Mouse (Mus musculus) MEL (cell line): Measurements from ENCODE around the gene Gnb5. TPM values are rescaled to one million over a fixed set of nuclear protein-coding genes. Genes with fewer than 3 reads are reported as not detected.

ENCODE experiments used
- DNase-seq: peaks from one replicate; pipeline ENCODE4 v3.0.0; 2011; ENCODE audit warnings: low read depth, low spot score
- H3K27ac ChIP-seq: 2 replicates; pipeline ENCODE4 v1.5.1; 2012; ENCODE audit warnings: low read depth, mild to moderate bottlenecking, control low read depth, low read length, moderate library complexity; ENCODE audit not compliant: control insufficient read depth
- H3K27me3 ChIP-seq, 2 experiments: fragments of 150-350 bp in 1 of 2; sonication (generic) in 1 of 2; 2 replicates each; pipeline ENCODE4 v1.6.1; 2012; ENCODE audit warnings: low read length in 2 of 2, mild to moderate bottlenecking in 2 of 2, improper control_type of control experiment in 1 of 2, moderate library complexity in 1 of 2; ENCODE audit not compliant: insufficient read depth in 2 of 2, control insufficient read depth in 1 of 2
- H3K36me3 ChIP-seq, 2 experiments: 2 replicates each; pipeline ENCODE4 v1.6.1; 2012 to 2014; ENCODE audit warnings: low read length in 2 of 2, improper control_type of control experiment in 1 of 2, inconsistent platforms in 1 of 2, mild to moderate bottlenecking in 1 of 2; ENCODE audit not compliant: insufficient read depth in 2 of 2, control insufficient read depth in 1 of 2
- H3K4me1 ChIP-seq, 2 experiments: fragments of 150-350 bp in 1 of 2; sonication (generic) in 1 of 2; 2 replicates each; pipeline ENCODE4 v1.6.1; 2012; ENCODE audit warnings: low read length in 2 of 2, improper control_type of control experiment in 1 of 2, mild to moderate bottlenecking in 1 of 2; ENCODE audit not compliant: insufficient read depth in 2 of 2, control insufficient read depth in 1 of 2
- H3K4me3 ChIP-seq, 2 experiments: fragments of 150-350 bp in 1 of 2; sonication (generic) in 1 of 2; 2 replicates each; pipeline ENCODE4 v1.5.1; 2012; ENCODE audit warnings: low read depth in 2 of 2, low read length in 2 of 2, mild to moderate bottlenecking in 2 of 2, moderate library complexity in 2 of 2, control low read depth in 1 of 2, improper control_type of control experiment in 1 of 2; ENCODE audit not compliant: control insufficient read depth in 1 of 2, insufficient read depth in 1 of 2
- H3K79me2 ChIP-seq: 2 replicates; pipeline ENCODE4 v1.6.1; 2012; ENCODE audit warnings: mild to moderate bottlenecking, low read length, moderate library complexity; ENCODE audit not compliant: control insufficient read depth, poor library complexity, insufficient read depth
- H3K9ac ChIP-seq: 2 replicates; pipeline ENCODE4 v1.6.1; 2012; ENCODE audit warnings: low read depth, mild to moderate bottlenecking, control low read depth, low read length, moderate library complexity; ENCODE audit not compliant: control insufficient read depth, poor library complexity, severe bottlenecking
- H3K9me3 ChIP-seq: fragments of 150-350 bp; sonication (generic); replicated peaks from 2 replicates; pipeline ENCODE4 v1.6.1; 2012; ENCODE audit warnings: mild to moderate bottlenecking, low read length, improper control_type of control experiment, moderate library complexity; ENCODE audit not compliant: insufficient read depth
- CHD1 ChIP-seq: IDR thresholded peaks from 2 replicates; pipeline ENCODE4 v1.6.1; 2012; ENCODE audit warnings: low read depth, mild to moderate bottlenecking, inconsistent platforms, low read length, improper control_type of control experiment
- CTCF ChIP-seq, 3 experiments: IDR thresholded peaks in 2 of 3; conservative IDR thresholded peaks in 1 of 3; 2 replicates each; pipeline ENCODE4 v1.5.1; 2011 to 2012; ENCODE audit warnings: low read length in 3 of 3, low read depth in 2 of 3, mild to moderate bottlenecking in 2 of 3, improper control_type of control experiment in 1 of 3, inconsistent platforms in 1 of 3, mixed read lengths in 1 of 3, moderate library complexity in 1 of 3; ENCODE audit not compliant: control insufficient read depth in 1 of 3, insufficient read depth in 1 of 3, poor library complexity in 1 of 3, severe bottlenecking in 1 of 3
- ETS1 ChIP-seq: IDR thresholded peaks from 2 replicates; pipeline ENCODE4 v1.6.1; 2012; ENCODE audit warnings: low read depth, mild to moderate bottlenecking, inconsistent platforms, low read length, improper control_type of control experiment, moderate library complexity
- GATA1 ChIP-seq: IDR thresholded peaks from 2 replicates; pipeline ENCODE4 v1.6.1; 2011; ENCODE audit warnings: low read depth, low read length, improper control_type of control experiment
- HCFC1 ChIP-seq: IDR thresholded peaks from 2 replicates; pipeline ENCODE4 v1.6.1; 2012; ENCODE audit warnings: low read depth, mild to moderate bottlenecking, inconsistent platforms, low read length, improper control_type of control experiment, moderate library complexity
- JUND ChIP-seq: IDR thresholded peaks from 2 replicates; pipeline ENCODE4 v1.6.1; 2011; ENCODE audit warnings: low read depth, mild to moderate bottlenecking, improper control_type of control experiment, low read length
- KAT2A ChIP-seq: conservative IDR thresholded peaks from 2 replicates; pipeline ENCODE4 v1.6.1; 2012; ENCODE audit warnings: low read depth, low read length, improper control_type of control experiment, inconsistent platforms
- MEF2A ChIP-seq: IDR thresholded peaks from 2 replicates; pipeline ENCODE4 v1.6.1; 2014; ENCODE audit warnings: low read depth, mild to moderate bottlenecking, inconsistent platforms, low read length, improper control_type of control experiment; ENCODE audit not compliant: poor library complexity, insufficient replicate concordance, severe bottlenecking; ENCODE audit errors: extremely low read depth
- MXI1 ChIP-seq: IDR thresholded peaks from 2 replicates; pipeline ENCODE4 v1.6.1; 2011; ENCODE audit warnings: mild to moderate bottlenecking, low read depth, low read length, improper control_type of control experiment
- MYB ChIP-seq: IDR thresholded peaks from 2 replicates; pipeline ENCODE4 v1.6.1; 2011; ENCODE audit warnings: mild to moderate bottlenecking, low read depth, low read length, improper control_type of control experiment
- MYC ChIP-seq: IDR thresholded peaks from 2 replicates; pipeline ENCODE4 v1.6.1; 2011; ENCODE audit warnings: low read depth, mild to moderate bottlenecking, low read length, improper control_type of control experiment, moderate library complexity
- NRF1 ChIP-seq: IDR thresholded peaks from 2 replicates; pipeline ENCODE4 v1.6.1; 2014; ENCODE audit warnings: low read depth, mild to moderate bottlenecking, inconsistent platforms, low read length, improper control_type of control experiment, moderate library complexity; ENCODE audit not compliant: poor library complexity, insufficient read depth, severe bottlenecking
- RAD21 ChIP-seq: IDR thresholded peaks from 2 replicates; pipeline ENCODE4 v1.6.1; 2011; ENCODE audit warnings: mild to moderate bottlenecking, low read depth, low read length, improper control_type of control experiment
- RCOR1 ChIP-seq: IDR thresholded peaks from 2 replicates; pipeline ENCODE4 v1.6.1; 2012; ENCODE audit warnings: low read depth, mild to moderate bottlenecking, inconsistent platforms, low read length, improper control_type of control experiment
- SIN3A ChIP-seq: IDR thresholded peaks from 2 replicates; pipeline ENCODE4 v1.6.1; 2012; ENCODE audit warnings: low read length, improper control_type of control experiment, inconsistent platforms
- SMC3 ChIP-seq: IDR thresholded peaks from 2 replicates; pipeline ENCODE4 v1.6.1; 2011; ENCODE audit warnings: low read depth, low read length, improper control_type of control experiment
- UBTF ChIP-seq: IDR thresholded peaks from 2 replicates; pipeline ENCODE4 v1.6.1; 2012; ENCODE audit warnings: low read depth, mild to moderate bottlenecking, inconsistent platforms, low read length, improper control_type of control experiment, moderate library complexity, borderline replicate concordance; ENCODE audit not compliant: insufficient read depth
- ZC3H11A ChIP-seq: IDR thresholded peaks from 2 replicates; pipeline ENCODE4 v1.6.1; 2012; ENCODE audit warnings: low read depth, mild to moderate bottlenecking, inconsistent platforms, low read length, improper control_type of control experiment
- ZKSCAN1 ChIP-seq: IDR thresholded peaks from 2 replicates; pipeline ENCODE4 v1.6.1; 2012; ENCODE audit warnings: low read depth, mild to moderate bottlenecking, inconsistent platforms, low read length, improper control_type of control experiment, moderate library complexity
- polyA plus RNA-seq, 2 experiments: library from polyadenylated mRNA; stranded (reverse) in 1 of 2; unstranded in 1 of 2; fragments of >175 nt in 1 of 2; fragments of >200 nt in 1 of 2; gene quantifications; 2 replicates each; pipeline versions ENCODE4 v1.2.1 to v1.2.4; 2012; ENCODE audit warnings: low replicate concordance in 2 of 2, low read depth in 1 of 2; ENCODE audit not compliant: insufficient read length in 2 of 2, insufficient read depth in 1 of 2, missing spikeins in 1 of 2
- total RNA-seq: library from RNA; depleted of rRNA; stranded (reverse); fragments of 300-350 nt; gene quantifications from 2 replicates; pipeline ENCODE4 v1.2.3, GENCODE M21; 2012

Gnb5 gene
- total and polyA plus RNA-seq, 3 experiments = 4.0 to 6.5 TPM; not detected in 1

DNA sequence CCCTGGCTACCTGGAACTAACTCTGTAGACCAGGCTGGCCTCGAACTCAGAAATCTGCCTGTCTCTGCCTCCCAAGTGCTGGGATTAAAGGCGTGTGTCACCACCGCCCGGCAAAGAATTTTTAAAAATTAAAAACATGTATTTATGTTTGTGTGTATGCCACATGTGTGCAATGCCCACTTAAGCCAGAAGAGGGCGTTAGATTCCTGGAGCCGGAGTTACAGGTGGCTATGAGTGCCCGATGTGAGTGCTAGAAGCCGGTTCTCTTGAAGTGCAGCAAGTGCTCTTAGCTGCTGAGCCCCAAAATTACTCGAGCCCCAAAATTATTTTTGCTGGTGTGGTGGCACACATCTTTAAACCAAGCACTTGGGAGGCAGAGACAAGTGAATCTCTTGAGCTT is 77.7 kb downstream of the Gnb5 start:
- Histone ChIP-seq H3K9ac (no peak overlapping the region), H3K4me1 (no peaks in the 10 kb centered on the region), H3K4me3 (no peak overlapping the region), H3K27me3 (no peaks in the 10 kb centered on the region), H3K9me3 (no peaks in the 10 kb centered on the region), H3K79me2 (no peaks in the 10 kb centered on the region), H3K27ac (no peak overlapping the region), H3K36me3 (peaks cover 0 to 6% of the 10 kb centered on the region in 2 experiments; a peak in 2 of 4 replicates)
- peak; percentile 38 for TF ChIP-seq RAD21
- peak; percentile 40 to 51 (median 44) for TF ChIP-seq CTCF (IDR thresholded peaks at IDR 0.05 in 2 of 3, conservative IDR thresholded peaks at IDR 0.05 in 1 of 3; ENCODE audit: control insufficient read depth in 1 of 3, insufficient read depth in 1 of 3, low read depth in 2 of 3, low read length in 3 of 3, poor library complexity in 1 of 3, severe bottlenecking in 1 of 3)
- peak; percentile 51 for TF ChIP-seq SMC3
- no peak for TF ChIP-seq GATA1
- DNase-seq = peak; percentile 39

DNA sequence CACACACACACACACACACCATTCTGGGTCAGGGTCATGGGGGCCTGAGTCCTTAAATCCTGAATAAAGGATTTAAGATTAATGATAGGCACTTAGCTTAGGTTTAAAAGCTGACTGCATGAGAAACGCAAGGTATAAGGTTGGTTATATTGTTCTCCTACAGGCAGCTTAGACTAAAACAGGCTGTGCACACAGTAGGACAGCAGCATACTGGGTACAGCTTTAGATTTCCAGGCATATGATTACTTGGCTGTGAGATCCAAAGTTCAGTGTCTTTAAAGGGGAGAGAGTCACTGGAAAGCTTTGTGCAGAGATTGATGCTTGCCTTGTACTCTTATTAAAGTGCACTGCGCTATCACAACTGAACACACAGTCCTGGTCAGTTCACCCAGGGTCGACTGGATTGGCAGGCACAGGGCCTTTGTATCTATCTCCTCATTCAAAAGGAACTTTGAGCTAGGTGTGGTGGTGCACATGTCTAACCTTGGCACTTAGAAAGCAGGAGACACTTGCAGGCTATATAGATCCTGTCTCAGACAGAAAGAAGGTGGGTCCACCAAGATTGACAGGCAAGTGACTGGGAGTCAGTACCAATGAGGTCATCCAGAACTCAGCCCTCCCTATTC is 78.4 kb downstream of the Gnb5 start:
- Histone ChIP-seq H3K4me3 (no peak overlapping the region), H3K79me2 (no peaks in the 10 kb centered on the region), H3K27me3 (no peaks in the 10 kb centered on the region), H3K4me1 (no peaks in the 10 kb centered on the region), H3K36me3 (peaks cover 0 to 8% of the 10 kb centered on the region in 2 experiments; a peak in 2 of 4 replicates), H3K27ac (no peak overlapping the region), H3K9me3 (no peaks in the 10 kb centered on the region), H3K9ac (no peak overlapping the region)
- no peak for TF ChIP-seq ZC3H11A
- no peak for TF ChIP-seq JUND
- TF ChIP-seq MEF2A = no peak
- peak; percentile 62; the same call in 1 of the 2 replicates for TF ChIP-seq ZKSCAN1
- no peak for DNase-seq

DNA sequence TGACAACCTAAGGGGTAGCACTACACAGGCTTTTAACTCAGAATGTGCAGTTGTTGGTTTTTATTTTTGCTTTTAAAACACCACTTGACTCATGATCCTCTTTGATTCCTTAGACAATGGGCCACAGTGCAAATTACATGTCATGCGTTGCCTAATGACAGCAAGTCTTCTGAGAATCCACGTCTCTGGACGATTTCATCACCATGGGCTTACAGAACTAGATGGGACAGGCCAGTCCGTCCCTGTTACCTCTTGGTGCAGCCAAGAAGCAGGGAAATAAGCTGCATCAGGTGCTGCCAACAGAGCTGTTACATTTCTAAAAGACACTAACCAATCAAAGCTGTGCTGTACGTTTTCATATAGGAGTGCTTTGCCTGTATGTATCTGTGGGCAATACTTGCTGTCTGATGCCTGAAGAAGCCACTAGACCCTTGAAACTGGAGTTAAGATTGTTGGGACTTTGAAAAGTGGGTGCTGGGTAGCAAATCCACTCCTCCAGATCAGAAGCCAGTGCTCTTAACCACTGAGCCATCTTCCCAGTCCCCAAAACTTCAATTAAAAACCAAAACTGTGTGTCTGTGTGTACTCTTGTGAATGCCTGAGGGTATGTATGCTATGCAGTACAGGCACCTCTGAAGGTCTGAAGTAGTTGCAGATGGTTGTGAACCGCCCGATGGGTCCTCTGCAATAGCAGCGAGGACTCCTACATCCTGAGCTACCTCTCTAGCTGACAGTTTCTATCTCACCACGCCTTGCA is 79.3 kb downstream of the Gnb5 start:
- no peak overlapping the region for H3K9ac ChIP-seq
- H3K27ac ChIP-seq = no peak overlapping the region
- H3K9me3 ChIP-seq = no peaks in the 10 kb centered on the region
- H3K27me3 ChIP-seq = no peaks in the 10 kb centered on the region
- no peak for TF ChIP-seq MXI1
- no peak for TF ChIP-seq MEF2A
- no peak for TF ChIP-seq ZC3H11A
- TF ChIP-seq NRF1 = no peak
- no peak for TF ChIP-seq RCOR1
- TF ChIP-seq UBTF = no peak
- no peak for TF ChIP-seq MYC
- TF ChIP-seq SIN3A = no peak
- no peak for TF ChIP-seq KAT2A
- no peak for TF ChIP-seq CHD1
- TF ChIP-seq MYB = no peak
- TF ChIP-seq ETS1 = no peak
- TF ChIP-seq ZKSCAN1 = no peak
- no peak for TF ChIP-seq HCFC1
- no peaks in the 10 kb centered on the region for H3K4me1 ChIP-seq
- peaks cover 0 to 8% of the 10 kb centered on the region in 2 experiments; a peak in 2 of 4 replicates for H3K36me3 ChIP-seq
- H3K79me2 ChIP-seq = no peaks in the 10 kb centered on the region
- H3K4me3 ChIP-seq = no peak overlapping the region
- DNase-seq = no peak
